Mouse (Mus musculus): Measurements from ENCODE around the gene Kptn.

DNA sequence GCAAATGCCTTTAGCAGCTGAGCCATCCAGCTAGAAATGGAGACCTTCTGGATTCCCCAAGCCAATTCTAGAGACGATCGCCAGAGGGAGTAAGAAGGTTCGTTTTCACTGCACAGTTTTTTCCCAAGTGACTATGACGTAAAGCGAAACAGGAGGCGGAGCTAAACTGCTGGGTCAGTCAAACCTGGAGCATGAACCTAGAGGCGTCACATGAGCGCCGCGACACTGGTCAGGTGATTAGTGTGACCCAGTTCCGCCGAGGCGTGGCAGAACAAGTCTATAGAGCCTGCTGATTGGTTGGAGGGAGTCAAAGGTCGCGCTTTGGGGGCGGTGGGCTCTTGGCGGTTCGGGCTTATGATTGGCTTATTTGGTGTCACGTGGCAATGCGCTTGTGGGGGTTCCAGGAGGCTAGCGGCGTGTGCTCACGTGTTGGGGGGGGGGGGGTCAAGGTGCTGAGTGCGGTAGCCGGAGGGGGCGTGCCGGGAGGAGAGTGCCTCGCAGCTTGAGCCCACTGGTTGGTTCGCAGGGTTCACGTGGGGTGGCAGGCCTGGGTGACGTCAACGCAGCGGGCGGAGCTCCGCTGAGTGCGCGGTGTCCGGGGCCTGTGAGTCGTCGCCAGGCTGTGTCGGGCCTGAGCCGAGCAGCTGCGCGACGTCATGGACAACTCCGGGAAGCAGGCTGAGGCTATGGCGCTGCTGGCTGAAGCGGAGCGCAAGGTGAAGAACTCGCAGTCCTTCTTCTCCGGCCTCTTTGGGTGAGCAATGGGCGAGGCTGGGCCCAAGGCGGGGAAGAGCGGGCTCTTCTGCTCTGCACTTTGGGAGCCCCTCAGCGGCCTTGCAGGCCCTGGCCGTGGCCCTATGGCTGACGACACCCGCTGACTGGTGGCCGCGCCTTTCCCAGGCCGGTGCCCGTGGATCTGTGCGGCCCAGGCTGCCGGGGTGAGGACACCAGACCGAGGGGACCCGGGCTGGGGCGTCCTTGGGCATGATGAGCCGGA, 21.4 kb upstream of the Kptn start, which contains the start of gene Napa:
- TF ChIP-seq CTCF (IDR thresholded peaks at IDR 0.05; ENCODE audit: extremely low read depth, insufficient read depth, insufficient read length, insufficient replicate concordance) = peak; percentile 31; the same call in 1 of the 2 replicates
- TF ChIP-seq POLR2A (IDR thresholded peaks at IDR 0.05; ENCODE audit: low read depth, low read length) = peak; percentile 94

All from spleen, adult 2 months (tissue).